Mouse (Mus musculus) spleen, postnatal 10 days (tissue): Measurements from ENCODE around the gene Inmt.

Experiments
- DNase-seq, 2 experiments: peaks; one replicate each; pipeline ENCODE4 v3.0.0; 2021 to 2022; ENCODE audit warnings: low spot score in 2 of 2

The Inmt gene

GRCm38 (mm10) chr6:55169818-55170217 lies 5.0 kb downstream of the Inmt start:
- DNase-seq, result no peak

GRCm38 (mm10) chr6:55166777-55167463 lies 7.9 kb downstream of the Inmt start:
- DNase-seq, result peak; percentile 51 to 76

GRCm38 (mm10) chr6:55163046-55163584 lies 11.7 kb downstream of the Inmt start:
- DNase-seq, result no peak

- no peak for DNase-seq
Observed at GRCm38 (mm10) chr6:55161311-55161761, 13.5 kb downstream of the Inmt start.

GRCm38 (mm10) chr6:55159256-55159655 lies 15.6 kb downstream of the Inmt start:
- no peak for DNase-seq

GRCm38 (mm10) chr6:55152226-55152625 lies 22.6 kb downstream of the Inmt start:
- no peak for DNase-seq

GRCm38 (mm10) chr6:55146138-55146537 lies 28.7 kb downstream of the Inmt start:
- no peak for DNase-seq

GRCm38 (mm10) chr6:55145285-55145684 lies 29.6 kb downstream of the Inmt start:
- DNase-seq, result no peak

- no peak for DNase-seq
Observed at GRCm38 (mm10) chr6:55138343-55138742, 36.5 kb downstream of the Inmt start.

- DNase-seq, result no peak
Observed at GRCm38 (mm10) chr6:55133425-55133824, 41.4 kb downstream of the Inmt start.

- no peak for DNase-seq
Observed at GRCm38 (mm10) chr6:55132794-55133193, 42.0 kb downstream of the Inmt start, which contains the start of gene Crhr2. TSS of gene Crhr2 (minus strand) at chr6:55133016.

GRCm38 (mm10) chr6:55131301-55131700 lies 43.5 kb downstream of the Inmt start:
- no peak for DNase-seq

- no peak for DNase-seq
Observed at GRCm38 (mm10) chr6:55130631-55131030, 44.2 kb downstream of the Inmt start.

- DNase-seq, result no peak
Observed at GRCm38 (mm10) chr6:55128391-55128790, 46.5 kb downstream of the Inmt start.

- no peak for DNase-seq
Observed at GRCm38 (mm10) chr6:55126576-55126975, 48.3 kb downstream of the Inmt start.

- no peak for DNase-seq
Observed at GRCm38 (mm10) chr6:55123056-55123455, 51.8 kb downstream of the Inmt start.
